Mouse (Mus musculus) left cerebral cortex, postnatal 36 days (tissue): ENCODE results near the gene Ccdc8. TPM values are rescaled to one million over a fixed set of nuclear protein-coding genes. Genes with fewer than 3 reads are reported as not detected.

Source experiments
- DNase-seq, 2 experiments: peaks; one replicate each; pipeline ENCODE4 v3.0.0; 2021 to 2022; ENCODE audit warnings: low spot score in 2 of 2, mixed read lengths in 1 of 2
- intact Hi-C: fragments of 180-260 bp; cut with DNase I; formaldehyde crosslinking; loops from one replicate; pipeline ENCODE4 v1.15.1; 2025
- total RNA-seq, 2 experiments: library from RNA; stranded (reverse); gene quantifications; 2 replicates each; pipeline ENCODE4 v1.2.3; 2021

The Ccdc8 gene
- total RNA-seq, 2 experiments from 2014 or later: 2.1 to 2.3 TPM

DNA sequence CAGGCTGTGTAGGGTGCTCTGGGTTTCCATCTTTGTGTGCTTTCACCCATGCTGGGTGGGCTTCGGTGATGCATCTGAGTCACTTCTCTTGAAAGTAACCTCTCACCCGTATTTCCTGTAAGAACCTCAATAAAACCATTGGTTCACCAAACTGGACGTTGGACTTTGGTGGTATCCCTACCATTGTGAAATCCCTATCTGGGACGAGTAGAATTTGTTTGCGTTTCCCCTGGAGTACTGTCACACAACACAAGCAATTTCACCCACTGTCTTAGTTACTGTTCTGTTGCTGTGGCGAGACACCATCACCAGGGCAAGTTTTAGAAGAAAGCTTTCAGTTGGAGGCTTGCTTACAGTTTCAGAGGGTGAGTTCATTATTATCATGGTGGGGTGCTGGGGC, 24.1 kb upstream of the Ccdc8 start:
- DNase-seq: no peak

DNA sequence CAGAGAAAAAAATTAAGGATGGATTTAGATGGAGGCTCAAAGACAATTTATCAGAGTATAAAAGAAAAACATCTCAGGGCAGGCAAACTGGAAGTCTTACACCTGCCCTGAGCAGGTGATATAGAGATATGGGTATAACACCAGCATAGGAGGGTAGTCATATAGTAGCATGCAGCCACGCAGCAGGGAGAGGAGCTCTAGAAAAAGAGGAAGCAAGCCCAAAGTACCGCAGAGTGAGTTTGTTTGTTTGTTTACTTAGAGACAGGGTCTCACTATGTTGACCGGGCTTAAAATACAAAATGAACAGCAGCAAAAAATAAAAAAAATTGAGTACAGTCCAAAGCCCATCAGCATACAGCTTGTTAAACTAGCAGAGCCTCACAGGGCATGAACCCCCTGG, 21.3 kb upstream of the Ccdc8 start:
- no peak for DNase-seq
- intact Hi-C loops: no loop called here

More for the DNA sequence above, 24.1 kb upstream of the Ccdc8 start:
- intact Hi-C loops: no loop called here

DNA sequence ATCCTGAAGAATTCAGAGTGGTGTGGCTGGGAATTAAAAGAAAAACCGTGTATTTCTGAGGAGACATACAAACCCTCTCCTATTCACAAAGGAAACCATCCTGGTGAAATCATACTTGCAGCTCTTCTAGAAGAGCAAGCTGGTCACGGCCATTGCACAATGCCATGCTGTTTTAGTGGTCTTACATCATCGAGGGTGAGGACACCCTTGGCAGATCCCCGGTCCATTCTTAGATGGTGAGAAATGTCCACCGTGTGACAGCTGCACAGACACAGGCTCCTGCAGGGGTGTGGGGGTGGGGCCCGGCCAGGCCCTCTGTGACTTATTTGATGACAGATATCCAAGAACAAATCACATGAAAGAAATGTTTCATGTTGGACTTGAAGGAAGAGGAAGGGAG, 18.5 kb upstream of the Ccdc8 start:
- intact Hi-C loops: no loop called here

DNA sequence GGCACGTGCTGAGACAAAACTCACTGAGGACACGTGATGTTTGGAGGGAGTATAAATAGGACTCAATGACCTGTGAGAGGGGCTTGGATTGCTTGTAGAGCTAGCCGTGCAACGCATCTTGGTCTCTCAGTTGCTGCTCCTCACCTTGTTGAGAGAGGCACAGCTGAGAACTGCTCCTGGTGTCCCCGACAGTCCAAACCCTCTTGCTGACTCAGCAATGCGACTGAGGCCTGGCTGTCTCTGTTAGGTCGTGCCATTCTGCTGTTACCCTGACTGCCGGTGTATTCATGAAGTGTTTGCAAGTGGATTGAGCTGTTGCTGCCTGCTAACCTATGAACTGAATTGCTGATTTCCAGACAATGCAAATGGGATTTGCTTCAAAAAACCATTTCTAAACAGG, 16.2 kb upstream of the Ccdc8 start:
- intact Hi-C loops: no loop called here
- no peak for DNase-seq

More for the DNA sequence above, 18.5 kb upstream of the Ccdc8 start:
- no peak for DNase-seq

DNA sequence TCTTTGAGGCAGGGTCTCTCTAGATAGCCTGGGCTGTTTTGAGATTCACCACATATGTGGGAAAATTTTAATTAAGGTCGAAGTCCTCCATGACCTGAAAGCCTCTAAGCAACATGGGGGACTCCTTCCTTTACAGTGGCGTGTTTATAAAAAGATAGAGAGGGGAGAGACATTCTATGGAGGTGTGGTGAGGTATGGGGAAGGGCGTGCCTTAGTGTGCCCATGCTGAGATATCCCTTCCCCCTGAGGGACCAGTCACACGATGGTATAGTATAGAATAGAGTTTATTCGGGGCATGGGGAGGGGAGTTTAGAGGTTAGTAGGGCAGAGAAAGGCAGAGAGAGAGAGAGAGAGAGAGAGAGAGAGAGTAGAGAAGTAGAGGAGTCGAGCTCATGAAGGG, 14.3 kb upstream of the Ccdc8 start:
- DNase-seq: no peak
- intact Hi-C loops: no loop called here

DNA sequence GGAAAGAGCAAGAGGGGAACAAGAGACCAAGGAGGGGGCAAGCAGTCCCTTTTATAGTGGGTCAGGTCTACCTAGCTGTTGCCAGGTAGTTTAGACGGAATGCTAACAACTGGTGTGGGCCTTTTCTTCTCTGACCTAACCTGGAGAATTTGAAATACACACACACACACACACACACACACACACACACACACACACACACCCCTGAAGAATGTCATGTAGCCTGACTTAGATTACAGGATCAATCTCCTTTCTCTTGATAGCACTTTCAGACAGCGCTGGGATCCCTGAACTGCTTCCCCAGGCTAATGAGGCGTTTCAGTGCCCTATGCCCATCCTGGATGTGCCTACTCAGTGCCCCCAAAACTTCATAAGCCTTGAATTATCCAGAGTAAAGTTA, 13.9 kb upstream of the Ccdc8 start:
- DNase-seq: no peak
- intact Hi-C loops: no loop called here

DNA sequence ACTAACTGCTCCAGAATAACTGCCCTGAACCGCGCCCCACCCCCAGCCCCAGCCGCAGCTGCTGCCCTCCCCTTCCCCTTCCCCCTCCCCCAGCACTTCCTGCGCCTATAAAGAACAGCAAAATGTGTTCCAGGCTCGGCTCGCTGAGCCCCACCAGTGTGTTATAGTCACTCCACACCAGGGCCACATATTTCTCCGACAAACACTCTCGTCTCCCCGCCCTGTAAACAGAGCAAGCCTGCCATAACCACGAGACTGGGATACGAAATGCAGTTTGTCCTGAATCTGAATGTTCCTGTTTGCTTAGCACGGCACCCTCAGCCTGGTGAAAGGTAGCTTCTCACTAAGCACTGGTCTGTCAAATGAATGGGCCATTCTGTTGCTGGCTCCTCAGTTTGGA, 12.2 kb upstream of the Ccdc8 start:
- DNase-seq: peak; percentile 38 to 47
- intact Hi-C loops: no loop called here

DNA sequence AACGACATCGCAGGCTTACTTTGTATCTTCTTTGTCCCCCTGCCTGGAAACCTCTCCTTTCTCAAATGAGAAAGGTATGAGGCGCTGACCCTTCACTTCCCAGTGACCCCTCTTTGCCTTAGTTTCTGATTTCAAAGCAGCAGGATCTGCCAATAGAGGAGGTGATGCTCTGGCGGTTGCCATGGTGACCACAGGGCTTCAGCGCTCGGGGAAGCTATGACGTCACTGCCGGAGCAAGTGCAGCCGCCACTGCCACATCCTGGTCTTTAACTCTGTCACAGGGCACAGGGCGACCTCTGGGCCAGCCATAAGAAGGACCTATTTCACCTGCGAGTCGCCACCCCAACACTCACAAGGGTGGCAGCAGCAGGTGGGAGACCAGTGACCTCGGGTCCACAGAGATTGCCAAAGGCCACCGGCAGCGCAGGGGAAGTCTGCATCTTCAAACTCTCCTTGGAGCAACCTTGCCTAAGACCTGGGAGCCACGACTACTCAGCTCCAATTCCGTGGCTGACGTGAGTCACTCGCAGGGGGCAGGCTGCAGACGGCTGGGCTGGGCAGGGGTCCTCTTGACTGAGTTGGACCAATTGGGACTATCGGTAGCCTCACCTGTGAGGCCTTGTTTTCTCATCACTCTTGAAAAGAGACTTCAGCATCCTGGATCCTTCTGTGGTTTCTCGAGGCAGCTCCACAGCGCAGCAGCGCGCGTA, 9.5 kb upstream of the Ccdc8 start, which contains the start of gene Gm42372:
Gene Gm42372 (plus strand): TSS at position 228 of the 710 bp plus-strand sequence.
- intact Hi-C loops: no loop called here
- peak; percentile 87 to 88 for DNase-seq

DNA sequence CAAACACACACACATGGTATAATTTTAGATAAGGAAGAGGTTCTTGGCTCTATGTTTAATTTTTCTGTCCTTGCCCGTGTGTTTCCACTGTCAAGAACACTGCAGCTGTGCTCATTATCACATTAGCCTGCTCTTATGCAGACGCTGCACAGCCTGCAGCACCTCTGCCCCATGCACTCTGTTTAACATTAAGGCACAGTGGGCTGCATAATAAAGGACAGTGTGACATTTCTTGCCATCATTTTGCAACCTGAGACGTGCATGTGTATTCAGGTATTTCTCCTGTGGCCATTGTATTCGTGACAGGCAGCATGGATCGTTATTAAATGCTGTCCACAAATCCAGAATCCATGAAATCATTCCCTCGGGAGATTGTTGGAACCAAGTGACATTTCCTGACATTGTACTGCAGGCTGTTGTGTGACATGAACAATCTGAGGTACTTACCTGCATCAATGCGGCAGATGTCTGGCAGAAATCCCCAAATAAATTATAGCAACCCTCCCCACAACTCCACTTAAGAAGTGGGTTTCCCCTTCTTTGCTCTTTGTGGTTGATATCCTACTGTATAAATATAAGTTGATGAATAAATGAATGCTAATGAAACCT, 4.9 kb upstream of the Ccdc8 start:
- intact Hi-C loops: no loop called here
- DNase-seq: no peak

DNA sequence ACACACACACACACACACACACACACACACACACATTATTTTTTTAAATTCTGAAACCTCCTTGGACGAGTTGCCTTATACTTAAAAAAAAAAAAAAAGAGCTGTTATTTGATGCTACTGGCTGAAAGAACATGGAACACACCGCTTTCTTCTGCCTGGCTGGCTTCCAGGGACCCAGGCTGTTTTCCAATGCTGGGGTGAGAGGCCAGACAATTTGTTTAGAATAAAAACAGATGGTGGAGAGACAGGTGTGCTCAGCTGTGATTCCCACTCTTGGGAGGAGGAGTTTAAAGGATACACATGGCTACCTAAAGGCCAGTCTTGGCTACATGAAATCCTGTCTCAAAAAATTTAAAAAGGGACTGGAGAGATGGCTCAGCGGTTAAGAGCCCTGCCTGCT, 4.1 kb upstream of the Ccdc8 start:
- intact Hi-C loops: no loop called here
- no peak for DNase-seq

DNA sequence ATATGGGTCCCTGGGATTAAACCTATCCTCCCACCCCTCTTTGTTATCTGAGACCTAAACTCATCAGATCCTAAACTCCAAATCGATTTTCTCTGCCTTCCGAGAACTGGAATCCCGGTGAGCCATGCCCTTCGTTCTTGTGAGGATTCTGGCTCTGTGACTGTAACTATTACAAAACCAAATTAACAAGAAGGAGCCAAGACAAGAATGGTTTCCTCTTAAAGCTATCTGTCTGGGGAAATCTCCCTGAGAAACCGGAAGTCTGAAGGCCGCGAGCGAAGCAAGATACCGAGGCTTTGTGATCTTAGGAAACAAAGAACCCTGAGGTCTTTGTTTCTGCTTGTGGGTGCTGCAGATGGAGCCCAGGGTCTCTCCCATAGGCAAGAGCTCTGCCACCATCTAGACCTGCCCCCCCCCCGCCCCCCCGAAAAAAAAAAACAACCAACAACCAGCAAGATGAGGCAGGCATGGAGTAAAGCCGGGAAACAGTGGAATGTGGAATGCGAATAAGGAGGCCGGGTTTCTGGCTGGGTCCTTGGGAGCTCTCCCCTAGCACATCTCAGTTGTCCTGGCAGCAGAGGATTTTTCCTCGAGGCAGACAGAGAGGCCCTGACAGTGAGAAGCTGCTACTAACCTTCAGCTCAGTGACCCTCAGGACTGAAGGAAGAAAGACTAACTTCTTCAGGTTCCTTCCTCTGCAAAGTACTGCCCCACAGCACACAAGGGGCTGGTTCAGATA, 2.3 kb upstream of the Ccdc8 start:
- intact Hi-C loops: no loop called here
- no peak for DNase-seq

DNA sequence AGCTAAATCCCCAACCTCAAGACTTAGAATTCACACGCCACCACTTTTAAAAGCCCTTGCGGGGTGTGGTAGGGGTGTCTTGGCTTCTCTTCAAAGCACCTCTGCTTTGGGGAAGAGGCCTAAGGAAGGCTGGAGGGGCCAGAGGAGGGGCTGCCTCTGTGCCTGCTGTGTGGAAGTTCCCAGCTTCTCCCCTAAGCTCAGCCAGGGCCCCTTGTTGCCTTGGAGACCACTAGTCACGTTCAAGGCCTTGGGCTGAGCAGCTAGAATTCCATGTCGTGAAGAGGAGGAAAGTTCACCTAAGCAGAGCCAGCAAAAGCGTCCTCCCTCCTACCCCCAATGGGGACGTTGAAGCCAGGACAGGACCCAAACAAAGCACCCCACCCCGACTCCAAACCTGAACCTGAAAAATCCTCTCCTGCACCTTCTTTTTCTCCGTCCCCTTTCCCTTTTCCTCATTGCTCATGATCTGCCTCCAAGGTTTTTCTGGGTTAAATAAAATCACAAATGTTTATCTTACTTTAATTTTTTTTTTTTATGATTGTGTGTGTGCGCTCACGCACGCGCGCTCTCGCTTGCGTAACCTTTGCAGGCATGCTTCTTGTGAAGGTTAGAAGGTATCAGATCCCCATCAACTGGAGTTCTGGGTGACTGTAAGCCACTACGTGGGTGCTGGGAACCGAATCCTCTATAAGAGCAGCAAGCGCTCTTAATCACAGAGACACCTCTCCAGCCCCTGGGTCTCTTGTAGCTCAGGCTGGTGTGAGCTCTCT, 642 bp upstream of the Ccdc8 start:
- no peak for DNase-seq
- intact Hi-C loops: no loop called here

DNA sequence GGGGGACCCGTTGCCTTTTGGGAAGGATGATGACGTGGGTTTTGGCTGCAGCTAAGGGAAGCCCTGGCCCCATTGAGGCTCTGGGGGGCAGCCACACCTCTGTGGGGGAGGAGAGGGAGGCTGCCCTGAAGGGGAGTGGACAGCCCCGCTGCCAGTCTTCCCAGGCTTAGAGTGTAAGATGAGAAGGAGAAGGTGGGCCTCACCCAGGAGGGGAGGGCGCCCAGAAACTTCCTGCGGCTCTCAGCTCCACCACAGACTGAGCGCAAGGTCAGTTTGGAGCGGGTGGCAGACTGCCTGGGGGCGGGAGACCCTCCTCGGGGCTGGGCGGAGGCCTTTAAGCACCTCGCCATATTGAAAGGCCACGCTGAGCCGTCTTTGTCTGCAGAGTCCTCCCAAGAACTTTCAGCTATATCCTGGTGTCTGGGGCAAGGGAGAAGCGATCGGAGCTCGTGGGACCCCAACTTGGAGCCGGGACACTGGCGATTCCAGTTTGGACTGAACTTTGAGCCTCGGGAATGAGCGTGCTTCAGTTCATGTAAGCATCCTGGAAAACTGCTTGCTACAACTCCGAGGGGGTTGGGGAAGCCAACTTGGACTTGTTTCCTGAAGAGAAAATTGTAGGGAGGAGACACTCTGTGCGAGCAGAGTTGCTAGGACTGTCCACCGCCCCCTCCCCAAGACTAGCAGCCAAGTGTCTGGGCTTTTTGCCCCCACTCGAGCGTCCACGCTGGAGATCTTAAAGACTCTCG, 1.3 kb downstream of the Ccdc8 start:
- DNase-seq: no peak
- intact Hi-C loops: no loop called here

DNA sequence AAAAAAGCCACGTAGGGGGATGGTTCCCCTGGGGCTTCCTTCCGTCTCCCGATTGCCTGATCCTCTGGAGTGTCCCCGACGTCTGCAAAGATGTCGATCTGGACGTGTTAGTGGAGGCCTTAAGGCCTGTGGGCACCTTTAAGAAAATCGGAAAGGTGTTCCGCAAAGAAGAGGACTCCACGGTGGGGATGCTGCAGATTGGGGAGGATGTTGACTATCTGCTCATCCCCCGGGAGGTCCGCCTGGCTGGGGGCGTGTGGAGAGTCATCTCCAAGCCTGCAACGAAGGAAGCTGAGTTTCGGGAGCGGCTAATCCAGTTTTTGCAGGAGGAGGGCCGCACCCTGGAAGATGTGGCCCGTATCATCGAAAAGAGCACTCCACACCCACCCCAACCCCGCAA, 1.9 kb downstream of the Ccdc8 start:
- intact Hi-C loops: no loop called here
- DNase-seq: no peak

DNA sequence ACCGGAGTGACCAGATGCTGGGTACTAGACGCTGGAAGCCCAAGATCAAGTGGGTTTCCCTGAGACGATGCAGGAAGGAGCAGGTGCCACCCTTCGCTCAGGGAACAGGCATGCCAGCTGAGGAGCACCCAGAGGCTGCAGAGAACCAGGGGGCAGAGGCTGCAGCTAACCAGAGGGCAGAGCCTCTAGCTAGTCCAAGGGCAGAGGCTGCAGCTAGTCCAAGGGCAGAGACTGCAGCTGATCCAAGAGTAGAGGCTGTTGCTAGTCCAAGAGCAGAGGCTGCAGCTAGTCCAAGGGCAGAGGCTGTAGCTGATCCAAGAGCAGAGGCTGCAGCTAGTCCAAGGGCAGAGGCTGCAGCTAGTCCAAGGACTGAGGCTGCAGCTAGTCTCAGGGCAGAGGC, 2.8 kb downstream of the Ccdc8 start:
- no peak for DNase-seq
- intact Hi-C loops: no loop called here

DNA sequence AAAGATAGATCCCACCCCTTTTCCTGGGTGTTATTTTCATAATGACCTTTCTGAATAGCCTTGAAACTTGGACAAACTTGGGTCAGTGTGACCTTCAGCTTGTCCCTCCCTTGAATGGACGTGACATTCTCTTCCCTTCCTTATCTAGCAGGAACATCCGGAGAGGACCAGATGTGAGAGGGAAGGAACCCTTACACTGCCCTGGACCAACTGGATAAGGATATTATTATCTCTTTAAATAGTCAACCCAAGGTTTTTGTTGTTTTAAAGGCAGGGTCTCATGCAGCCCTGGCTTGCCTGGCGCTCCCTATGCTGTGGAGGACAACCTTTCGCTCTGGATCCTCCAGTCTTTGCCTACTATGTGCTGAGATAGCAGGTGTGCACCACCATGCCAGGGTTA, 6.7 kb downstream of the Ccdc8 start:
- intact Hi-C loops: loop anchor here (1.0 kb wide), 1 partner anchor 48 kb away; no protein-coding TSS in a partner anchor
- DNase-seq: no peak

DNA sequence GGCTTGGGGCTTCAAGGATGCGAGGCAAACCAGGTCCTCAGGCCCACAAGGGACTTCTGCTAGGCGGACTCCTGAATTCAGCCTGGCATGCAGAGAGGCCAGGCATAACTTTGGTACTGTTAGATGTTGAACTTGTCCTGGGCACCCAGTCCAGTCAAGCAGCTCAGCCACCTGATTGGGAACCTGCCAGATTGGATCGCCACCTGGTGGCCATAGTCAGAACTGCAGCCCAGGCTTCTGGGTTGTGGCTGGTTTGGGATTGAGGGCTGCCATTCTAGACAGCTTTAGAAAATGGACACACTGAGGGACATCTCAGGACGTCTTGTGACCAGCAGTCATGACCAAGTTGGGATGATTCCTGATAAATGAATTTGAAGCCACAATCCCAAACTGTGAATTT, 7.1 kb downstream of the Ccdc8 start:
- intact Hi-C loops: loop anchor here (1.0 kb wide), 1 partner anchor 48 kb away; no protein-coding TSS in a partner anchor
- DNase-seq: peak; percentile 80 to 85

DNA sequence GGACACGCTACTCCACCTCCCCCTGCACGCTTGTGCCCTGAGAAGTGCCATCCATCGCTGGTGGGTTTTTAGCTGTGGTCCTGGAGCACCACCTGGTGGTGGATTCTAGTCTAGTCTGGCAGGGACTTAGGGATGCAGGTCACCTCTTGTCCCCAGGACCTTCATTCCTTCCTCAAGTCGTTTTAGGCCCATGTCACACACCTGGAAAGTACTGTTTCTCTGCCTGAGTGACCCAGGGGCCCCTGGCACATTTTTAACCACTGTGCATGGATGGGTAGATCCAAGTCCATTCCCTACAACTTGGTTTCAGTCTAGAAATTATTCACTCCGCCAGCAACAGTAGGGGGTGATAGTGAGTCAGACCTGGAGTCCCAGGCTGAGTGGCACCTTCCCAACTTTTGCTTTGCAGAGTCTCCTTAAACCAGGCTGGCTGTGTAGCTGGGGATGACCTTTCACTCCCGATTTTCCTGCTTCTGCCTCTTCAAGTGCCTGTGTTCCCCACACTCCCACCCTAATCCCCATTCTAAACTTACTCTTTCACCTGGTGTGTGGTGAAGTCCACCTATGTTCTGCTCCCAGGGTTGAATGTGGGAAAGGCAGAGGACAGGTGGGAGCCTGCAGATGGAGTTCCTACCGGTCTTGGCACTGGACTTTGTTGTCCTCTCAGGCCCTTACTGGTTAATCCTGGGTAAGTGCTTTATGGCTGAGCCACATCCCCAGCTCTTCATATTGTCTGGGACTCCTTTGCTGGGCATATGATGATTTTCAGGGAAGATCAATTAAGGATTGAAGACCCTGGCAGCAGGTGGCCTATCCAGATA, 10.1 kb downstream of the Ccdc8 start:
- intact Hi-C loops: loop anchor here (1.0 kb wide), 1 partner anchor 70 kb away; no protein-coding TSS in a partner anchor

More for the DNA sequence above, 10.1 kb downstream of the Ccdc8 start:
- DNase-seq: peak; percentile 73 to 84
